Mouse (Mus musculus) megakaryocyte, embryonic 14.5 days (primary cell): ENCODE results near the gene Dpysl5. TPM values are rescaled to one million over a fixed set of nuclear protein-coding genes. Genes with fewer than 3 reads are reported as not detected.
A peak's percentile ranks its signal among the peaks of the same experiment; 100 is the strongest.

Experiments used
- H3K27me3 ChIP-seq: replicated peaks from 2 replicates; pipeline ENCODE3; 2012; ENCODE audit warnings: inconsistent platforms
- H3K36me3 ChIP-seq: replicated peaks from 2 replicates; pipeline ENCODE3; 2012; ENCODE audit warnings: low read length, inconsistent platforms, mixed read lengths
- H3K4me1 ChIP-seq: 2 replicates; pipeline ENCODE4 v1.6.1; 2012; ENCODE audit warnings: inconsistent platforms
- H3K4me3 ChIP-seq: replicated peaks from 2 replicates; pipeline ENCODE3; 2012; ENCODE audit warnings: moderate library complexity, mild to moderate bottlenecking, inconsistent platforms
- H3K9me3 ChIP-seq: 2 replicates; pipeline ENCODE4 v1.6.1; 2012; ENCODE audit warnings: inconsistent platforms
- FLI1 ChIP-seq: IDR thresholded peaks from 2 replicates; pipeline ENCODE4 v1.6.1; 2012; ENCODE audit warnings: low read length, inconsistent platforms, mixed read lengths
- GATA1 ChIP-seq: IDR thresholded peaks from 3 replicates; pipeline ENCODE4 v1.6.1; 2012; ENCODE audit warnings: mixed read lengths, low read length, inconsistent platforms, borderline replicate concordance
- polyA plus RNA-seq: library from polyadenylated mRNA; stranded (reverse); fragments of >175 nt; gene quantifications from 2 replicates; pipeline ENCODE4 v1.2.3, GENCODE M21; 2012; ENCODE audit warnings: low replicate concordance; ENCODE audit not compliant: insufficient read depth

Gene Dpysl5
- polyA plus RNA-seq, 1 experiment: 0.12 TPM

DNA sequence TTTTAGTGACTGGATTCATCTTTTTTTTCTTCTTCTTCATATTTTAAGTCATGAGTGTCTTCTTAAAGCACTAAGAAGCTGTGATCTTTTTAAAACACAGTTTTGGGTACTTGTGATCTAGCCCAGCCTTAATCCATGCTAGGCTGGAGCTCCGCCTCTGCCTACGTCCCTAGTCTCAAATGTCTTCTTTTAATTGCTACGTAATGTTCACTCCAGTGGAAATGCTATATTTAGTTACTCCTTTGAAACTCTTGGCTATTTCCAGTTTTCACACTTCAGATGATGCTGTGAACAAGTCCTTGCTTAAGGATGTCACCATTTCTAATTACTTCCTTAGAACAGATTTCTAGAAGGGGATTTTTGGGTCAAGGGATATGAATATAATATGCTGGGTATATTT lies 78.7 kb downstream of the Dpysl5 start:
- TF ChIP-seq FLI1: no peak
- TF ChIP-seq GATA1: no peak
- Histone ChIP-seq H3K36me3 (no peaks in the 10 kb centered on the region), H3K4me1 (peaks cover 9% of the 10 kb centered on the region), H3K4me3 (no peak overlapping the region), H3K9me3 (no peaks in the 10 kb centered on the region), H3K27me3 (peaks cover 71% of the 10 kb centered on the region)

GRCm38 (mm10) chr5:30796125-30796524 lies 84.8 kb downstream of the Dpysl5 start:
- Histone ChIP-seq H3K4me3 (no peak overlapping the region), H3K36me3 (no peaks in the 10 kb centered on the region), H3K9me3 (no peaks in the 10 kb centered on the region), H3K27me3 (peaks cover 85% of the 10 kb centered on the region), H3K4me1 (peaks cover 5% of the 10 kb centered on the region; the same call in 1 of the 2 replicates)
- TF ChIP-seq FLI1: no peak
- TF ChIP-seq GATA1: no peak

GRCm38 (mm10) chr5:30797482-30797881 lies 86.1 kb downstream of the Dpysl5 start:
- TF ChIP-seq FLI1 (no peak), GATA1 (no peak)
- H3K4me3 ChIP-seq: no peak overlapping the region

DNA sequence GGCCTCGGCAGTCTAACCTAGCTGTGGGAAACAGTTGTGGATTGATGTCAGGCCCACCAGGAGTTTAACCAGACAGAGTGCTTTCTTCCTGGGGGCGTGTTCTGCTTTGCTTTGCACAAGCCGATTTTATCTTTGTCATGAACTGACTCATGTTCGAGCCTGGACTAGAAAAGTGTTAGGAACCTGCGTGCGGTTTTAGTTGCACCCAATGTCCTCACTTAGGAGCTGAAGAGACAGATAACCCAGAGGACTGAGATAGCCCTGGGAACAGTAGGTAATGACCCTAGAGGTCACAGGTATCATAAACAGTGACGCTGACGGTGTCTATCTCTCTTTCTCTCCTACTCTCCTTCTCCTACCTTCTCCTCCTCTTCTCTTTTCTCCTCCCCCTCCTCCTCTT lies 86.6 kb downstream of the Dpysl5 start:
- Histone ChIP-seq H3K27me3 (peaks cover 85% of the 10 kb centered on the region), H3K9me3 (no peaks in the 10 kb centered on the region), H3K4me1 (peaks cover 5% of the 10 kb centered on the region; the same call in 1 of the 2 replicates), H3K4me3 (no peak overlapping the region), H3K36me3 (no peaks in the 10 kb centered on the region)
- no peak for TF ChIP-seq FLI1
- TF ChIP-seq GATA1: no peak

More at GRCm38 (mm10) chr5:30797482-30797881, 86.1 kb downstream of the Dpysl5 start:
- Histone ChIP-seq H3K9me3 (no peaks in the 10 kb centered on the region), H3K4me1 (peaks cover 5% of the 10 kb centered on the region; the same call in 1 of the 2 replicates), H3K27me3 (peaks cover 84% of the 10 kb centered on the region), H3K36me3 (no peaks in the 10 kb centered on the region)

GRCm38 (mm10) chr5:30798965-30799364 lies 87.6 kb downstream of the Dpysl5 start:
- Histone ChIP-seq H3K36me3 (no peaks in the 10 kb centered on the region), H3K4me1 (peaks cover 9% of the 10 kb centered on the region), H3K9me3 (no peaks in the 10 kb centered on the region), H3K4me3 (no peak overlapping the region), H3K27me3 (peaks cover 84% of the 10 kb centered on the region)
- no peak for TF ChIP-seq GATA1

DNA sequence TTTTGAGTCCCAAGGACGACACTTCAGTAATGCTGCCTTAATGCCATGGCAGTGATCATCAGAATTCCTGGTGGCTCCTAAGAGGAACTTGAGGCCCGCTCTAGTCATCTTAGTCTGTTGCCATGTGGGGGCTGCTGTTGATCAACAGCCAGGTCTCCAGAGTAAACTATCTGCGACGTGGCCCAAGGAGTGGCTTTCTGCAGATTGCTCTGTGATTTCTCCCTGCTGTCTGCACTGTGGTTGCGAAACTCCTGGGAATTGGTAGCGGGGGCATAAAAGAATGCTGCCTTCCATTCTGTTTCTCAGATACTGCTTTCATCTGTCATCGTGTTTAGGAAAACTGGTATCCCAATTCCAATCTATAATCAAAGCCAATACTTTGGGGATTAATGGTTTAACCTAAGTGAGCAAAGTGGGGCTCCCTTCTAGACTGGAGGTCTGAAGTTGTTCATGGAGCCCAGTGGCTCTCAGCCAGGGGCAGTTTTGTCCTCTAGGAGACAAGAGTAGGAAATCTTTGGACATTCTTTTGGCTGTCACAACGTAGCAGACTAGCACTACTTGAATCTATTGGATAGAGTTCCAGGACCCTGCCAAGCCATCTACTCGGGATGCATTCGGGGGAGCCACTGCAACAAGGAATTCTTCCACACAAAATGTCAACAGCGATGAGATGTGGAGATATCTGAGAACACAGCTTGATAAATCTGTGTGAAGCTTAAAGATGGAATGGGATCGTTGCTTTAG lies 91.5 kb downstream of the Dpysl5 start:
- Histone ChIP-seq H3K36me3 (no peaks in the 10 kb centered on the region), H3K27me3 (peaks cover 69% of the 10 kb centered on the region), H3K4me1 (peaks cover 4% of the 10 kb centered on the region), H3K9me3 (no peaks in the 10 kb centered on the region), H3K4me3 (no peak overlapping the region)
- TF ChIP-seq GATA1: no peak
- no peak for TF ChIP-seq FLI1

- no peaks in the 10 kb centered on the region for H3K9me3 ChIP-seq
- H3K27me3 ChIP-seq: peaks cover 70% of the 10 kb centered on the region
- no peak overlapping the region for H3K4me3 ChIP-seq
- TF ChIP-seq GATA1 (no peak), FLI1 (no peak)
- H3K4me1 ChIP-seq: peaks cover 4% of the 10 kb centered on the region
- no peaks in the 10 kb centered on the region for H3K36me3 ChIP-seq
These were observed 94.7 kb downstream of the Dpysl5 start for GRCm38 (mm10) chr5:30806106-30806505.

GRCm38 (mm10) chr5:30814424-30815119 lies 103.2 kb downstream of the Dpysl5 start, which contains the start of gene Mapre3:
Gene Mapre3 (plus strand): TSS chr5:30814641.
- Histone ChIP-seq H3K36me3 (no peaks in the 10 kb centered on the region), H3K4me1 (peaks cover 19% of the 10 kb centered on the region), H3K4me3 (peak within 1 kb of the TSS; percentile 93), H3K9me3 (no peaks in the 10 kb centered on the region), H3K27me3 (peaks cover 95% of the 10 kb centered on the region)
- TF ChIP-seq FLI1 (no peak), GATA1 (no peak)

DNA sequence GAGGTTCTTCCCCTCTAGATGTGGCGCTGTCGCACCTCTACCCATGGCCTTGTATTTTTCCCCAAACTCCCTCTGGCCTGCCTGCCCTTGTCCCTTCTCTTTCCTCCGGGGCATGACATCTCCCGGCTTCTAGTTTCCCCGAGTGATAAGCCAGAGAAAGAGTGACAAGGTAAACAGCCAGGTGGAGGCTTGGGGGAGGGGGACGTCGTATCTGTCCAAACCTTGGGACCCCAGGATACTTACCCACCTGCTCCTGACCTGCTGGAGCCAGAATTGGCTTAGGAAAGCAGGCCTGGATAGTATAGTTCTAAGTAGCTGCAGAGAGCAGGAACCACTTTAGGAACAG lies 103.7 kb downstream of the Dpysl5 start:
- Histone ChIP-seq H3K27me3 (peaks cover 95% of the 10 kb centered on the region), H3K4me1 (peaks cover 19% of the 10 kb centered on the region), H3K4me3 (peak overlapping the region; percentile 93), H3K9me3 (no peaks in the 10 kb centered on the region), H3K36me3 (no peaks in the 10 kb centered on the region)
- TF ChIP-seq GATA1 (no peak), FLI1 (no peak)

DNA sequence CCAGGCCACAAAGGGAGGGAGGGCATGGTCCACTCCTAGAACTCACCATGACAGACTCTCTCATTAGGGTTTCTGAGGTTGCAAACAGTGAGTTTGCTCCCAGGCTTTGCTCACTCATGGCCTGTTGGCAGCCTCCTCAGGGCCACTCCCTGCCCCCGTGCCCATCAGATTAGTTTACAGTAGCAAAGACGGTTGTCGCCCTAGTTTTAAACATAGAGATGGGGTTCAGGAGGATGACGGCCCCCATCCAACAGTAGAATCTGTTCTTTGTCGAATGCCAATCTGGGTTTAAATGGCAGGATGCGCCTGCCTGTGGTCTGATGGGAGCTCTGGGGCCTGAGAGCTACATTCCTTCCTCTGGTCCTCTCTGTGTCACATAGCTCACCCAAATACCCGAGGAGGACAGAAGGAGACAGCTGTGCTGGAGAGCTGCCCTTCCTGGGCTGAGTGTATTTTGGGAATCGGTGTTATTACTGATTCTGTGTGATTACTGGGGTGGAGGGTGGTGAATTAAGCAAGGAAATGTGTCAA lies 105.0 kb downstream of the Dpysl5 start:
- H3K9me3 ChIP-seq: no peaks in the 10 kb centered on the region
- peaks cover 87% of the 10 kb centered on the region for H3K27me3 ChIP-seq
- H3K4me1 ChIP-seq: peaks cover 19% of the 10 kb centered on the region
- TF ChIP-seq GATA1 (no peak), FLI1 (no peak)
- no peaks in the 10 kb centered on the region for H3K36me3 ChIP-seq
- no peak overlapping the region for H3K4me3 ChIP-seq
